Mouse (Mus musculus) brain, adult 2 months (tissue): ENCODE measurements at regions not wholly inside any gene's neighbourhood (a gene's known extent, or its start where the extent isn't known, plus 50 kb on each side); places are given as distances from the start of the nearest gene placed in this dataset.

Experiments used
- DNase-seq: peaks from one replicate; pipeline ENCODE4 v3.0.0; 2011; ENCODE audit warnings: low read depth, low spot score

DNA sequence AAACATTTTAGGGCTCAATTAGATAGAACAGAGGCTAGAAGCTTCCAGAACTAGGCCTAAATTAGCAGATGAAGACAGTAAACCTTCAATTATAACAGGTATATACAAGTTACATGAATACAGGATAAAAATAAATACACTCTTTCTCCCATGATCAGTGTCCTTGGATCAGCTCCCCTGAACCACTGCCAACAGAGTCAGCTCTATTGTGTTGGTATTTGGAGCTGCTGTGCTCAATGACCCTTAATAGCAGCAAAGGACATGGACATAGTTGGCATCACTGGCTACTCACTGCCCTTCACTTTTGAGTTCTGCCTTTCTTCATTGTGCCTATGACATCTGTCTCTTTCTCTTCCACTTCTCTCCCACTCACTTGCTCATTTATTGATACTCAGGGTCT lies 639.1 kb upstream of the 4921530L21Rik start:
- DNase-seq: no peak

DNA sequence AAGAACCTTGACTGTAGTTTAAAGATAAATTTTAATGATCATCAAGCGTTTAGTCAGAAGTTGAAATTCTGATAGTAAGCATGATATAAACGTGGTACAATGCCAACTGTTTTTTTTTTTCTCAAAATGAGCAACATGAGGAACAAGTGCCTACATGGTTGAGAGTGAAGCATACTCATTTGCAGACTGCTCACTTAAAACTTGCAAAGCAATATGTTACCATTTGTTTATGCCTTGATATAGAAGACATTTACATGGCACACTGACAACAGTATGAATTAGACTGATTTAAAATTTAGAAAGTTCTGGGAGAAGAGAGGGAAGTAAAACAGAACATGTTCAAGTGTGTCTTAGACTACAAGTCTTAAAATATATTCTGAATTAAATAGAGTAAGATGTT lies 632.2 kb upstream of the 4921530L21Rik start:
- peak; percentile 4 for DNase-seq

DNA sequence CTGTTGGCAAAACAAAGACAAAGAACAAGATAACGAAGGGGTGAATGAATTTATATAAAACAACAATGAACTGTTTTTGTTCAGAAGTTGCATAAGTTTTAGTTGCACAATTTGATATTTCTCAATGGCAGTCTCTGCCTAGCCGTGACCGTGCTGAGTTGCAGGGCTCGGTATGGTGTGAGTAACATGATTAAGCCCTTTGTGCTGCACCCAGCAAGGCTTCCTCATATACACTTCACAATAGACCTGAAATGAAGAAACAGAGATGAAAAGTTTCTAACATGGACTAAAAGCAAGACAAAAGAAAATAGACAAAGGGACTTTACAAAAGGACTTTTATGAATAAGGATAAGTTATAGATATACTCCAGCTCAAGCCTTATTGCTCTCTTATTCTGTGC lies 624.9 kb upstream of the 4921530L21Rik start:
- DNase-seq: no peak

DNA sequence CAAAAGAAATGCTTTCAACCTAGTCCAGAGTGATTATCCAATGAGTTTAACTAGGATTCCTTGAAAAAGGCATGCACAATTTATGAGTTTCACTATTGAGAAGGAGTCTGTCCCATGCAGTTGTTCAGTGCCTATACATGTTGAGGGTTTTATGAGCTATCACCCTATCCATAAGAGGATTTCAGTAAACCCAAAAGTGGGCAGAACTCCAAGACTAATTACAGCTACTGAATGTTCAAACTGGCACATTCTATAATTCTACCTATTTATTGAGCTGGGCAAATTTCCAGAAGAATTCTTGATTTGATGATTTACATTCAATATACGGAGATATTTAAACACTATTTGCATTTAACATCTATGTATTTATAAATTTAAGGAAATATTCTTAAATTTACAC lies 599.6 kb upstream of the 4921530L21Rik start:
- DNase-seq: no peak

DNA sequence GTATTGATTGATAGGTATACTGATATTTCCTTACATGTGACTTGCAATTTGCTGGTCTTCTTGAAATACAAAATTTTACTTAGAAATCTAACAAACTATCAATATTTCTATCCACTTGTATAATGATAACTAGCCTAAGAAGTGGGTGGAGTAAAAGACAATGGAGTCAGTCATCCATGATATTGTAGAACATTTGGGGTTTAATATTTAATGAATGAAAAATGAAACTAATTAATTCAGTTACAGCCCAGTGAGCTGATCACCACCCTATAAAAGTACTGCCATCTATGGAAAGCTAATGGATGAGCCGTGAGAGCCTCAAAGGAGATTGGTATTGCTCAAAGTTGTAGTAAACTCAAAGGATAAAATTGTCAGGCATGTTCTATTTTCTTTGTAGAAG lies 599.0 kb upstream of the 4921530L21Rik start:
- DNase-seq: no peak

DNA sequence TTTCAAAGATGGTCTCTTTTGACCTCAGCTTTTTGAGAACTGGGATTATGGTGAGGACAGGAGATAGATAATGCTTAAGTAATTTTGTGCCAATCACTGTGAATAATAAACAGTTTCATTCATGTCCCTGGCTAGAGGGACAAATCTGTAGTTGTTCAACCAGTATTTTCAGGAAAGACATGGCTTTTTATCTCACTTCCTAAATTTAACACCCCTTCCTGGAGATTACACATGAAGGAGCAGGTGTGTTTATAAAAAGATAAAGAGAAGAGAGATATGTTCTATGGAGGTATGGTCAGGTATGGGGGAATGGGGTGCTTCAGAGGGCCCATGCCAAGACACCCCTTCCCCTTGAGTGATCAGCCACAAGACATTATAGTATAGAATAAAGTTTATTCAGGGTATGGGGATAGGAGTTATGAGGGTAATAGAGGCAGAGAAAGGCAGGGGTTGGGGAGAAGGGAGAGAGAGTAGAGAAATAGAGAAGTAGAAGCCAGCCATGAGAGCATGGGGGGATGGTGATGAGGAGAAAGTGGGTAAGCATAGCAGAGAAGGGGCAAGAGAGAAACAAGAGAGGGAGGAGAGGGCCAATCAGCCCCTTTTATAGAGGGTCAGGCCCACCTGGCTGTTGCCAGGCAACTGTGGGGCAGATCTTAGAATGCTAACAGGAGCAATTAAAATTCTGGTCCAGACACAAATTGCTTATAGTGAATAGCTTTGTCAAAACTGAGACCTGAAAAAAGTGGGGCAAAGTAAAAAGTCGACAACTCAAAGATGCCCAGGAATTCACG lies 566.7 kb upstream of the 4921530L21Rik start:
- DNase-seq: no peak

DNA sequence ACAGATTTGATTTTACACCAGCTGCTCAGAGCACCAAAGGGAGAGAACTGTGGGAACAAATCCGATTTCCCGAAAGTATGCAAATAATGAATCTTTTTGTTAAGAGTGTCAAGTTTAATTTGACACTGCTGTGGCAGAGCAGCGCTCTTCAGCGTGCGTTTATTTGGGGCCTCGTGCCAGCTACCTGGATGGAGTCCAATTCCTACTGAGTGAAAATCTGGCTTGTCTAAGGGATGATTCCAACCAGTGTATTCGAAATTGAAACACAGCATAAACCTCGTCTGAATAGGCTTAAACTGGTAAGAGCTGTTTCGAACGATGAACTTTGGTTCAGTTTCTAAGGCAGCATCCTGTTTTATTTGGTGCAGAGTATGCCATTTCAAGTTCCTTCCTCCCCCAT lies 524.1 kb upstream of the 4921530L21Rik start:
- DNase-seq: peak; percentile 75
